Mouse (Mus musculus): ENCODE results near the gene Gabpb2. TPM values are rescaled to one million over a fixed set of nuclear protein-coding genes. Genes with fewer than 3 reads are reported as not detected.
"Not testable (repeated sequence)": the region's sequence is repeated elsewhere in the genome, so short reads cannot be mapped to it uniquely, and the experiment has no call there.

Gene Gabpb2
- polyA plus RNA-seq, 1 experiment = 14.2 TPM

GRCm38 (mm10) chr3:95159987-95160963 lies 57.4 kb downstream of the Gabpb2 start, which contains the start of gene Sema6c:
Gene Sema6c (plus strand): TSS chr3:95160457.
- no peak for DNase-seq (ENCODE audit: low read depth)

GRCm38 (mm10) chr3:95159511-95159986 lies 58.2 kb downstream of the Gabpb2 start:
- no peak for DNase-seq (ENCODE audit: low read depth)

- DNase-seq (ENCODE audit: low read depth) = no peak
These were observed 63.8 kb downstream of the Gabpb2 start for GRCm38 (mm10) chr3:95153874-95154273.

- no peak for DNase-seq (ENCODE audit: low read depth)
These were observed 69.8 kb downstream of the Gabpb2 start for GRCm38 (mm10) chr3:95147924-95148323.

GRCm38 (mm10) chr3:95142617-95143011 lies 75.1 kb downstream of the Gabpb2 start:
- DNase-seq (ENCODE audit: low read depth) = no peak

GRCm38 (mm10) chr3:95141952-95142616 lies 75.6 kb downstream of the Gabpb2 start, which contains the start of gene Tnfaip8l2:
Gene Tnfaip8l2 (minus strand): TSS chr3:95142360.
- no peak for DNase-seq (ENCODE audit: low read depth)

- no peak for DNase-seq (ENCODE audit: low read depth)
These were observed 76.2 kb downstream of the Gabpb2 start for GRCm38 (mm10) chr3:95141474-95141873.

GRCm38 (mm10) chr3:95140795-95141194 lies 76.9 kb downstream of the Gabpb2 start:
- DNase-seq (ENCODE audit: low read depth) = no peak

- DNase-seq (ENCODE audit: low read depth) = no peak
These were observed 77.5 kb downstream of the Gabpb2 start for GRCm38 (mm10) chr3:95140289-95140595.

GRCm38 (mm10) chr3:95139586-95140288 lies 78.0 kb downstream of the Gabpb2 start:
- DNase-seq (ENCODE audit: low read depth) = no peak

GRCm38 (mm10) chr3:95136336-95136735 lies 81.4 kb downstream of the Gabpb2 start:
- no peak for DNase-seq (ENCODE audit: low read depth)

- DNase-seq (ENCODE audit: low read depth) = no peak
These were observed 82.2 kb downstream of the Gabpb2 start for GRCm38 (mm10) chr3:95135433-95136052.

- no peak for DNase-seq (ENCODE audit: low read depth)
These were observed 82.7 kb downstream of the Gabpb2 start for GRCm38 (mm10) chr3:95135023-95135422.

GRCm38 (mm10) chr3:95134133-95134532 lies 83.6 kb downstream of the Gabpb2 start:
- DNase-seq (ENCODE audit: low read depth) = not testable (repeated sequence)

- peak; percentile 72 for DNase-seq (ENCODE audit: low read depth)
These were observed 84.0 kb downstream of the Gabpb2 start, which contains the start of the genes Scnm1 and Lysmd1 for GRCm38 (mm10) chr3:95133680-95134101. Gene Scnm1 (minus strand): TSS chr3:95134011. Gene Lysmd1 (plus strand): TSS chr3:95134088.

- DNase-seq (ENCODE audit: low read depth) = no peak
These were observed 84.5 kb downstream of the Gabpb2 start for GRCm38 (mm10) chr3:95133176-95133575.

GRCm38 (mm10) chr3:95132389-95132788 lies 85.3 kb downstream of the Gabpb2 start:
- DNase-seq (ENCODE audit: low read depth) = not testable (repeated sequence)

All from gonadal fat pad, adult 2 months (tissue).